Mouse (Mus musculus) spleen, adult 18-20 months (tissue): ENCODE results near the gene Zcwpw1.
"Not testable (repeated sequence)": the region's sequence is repeated elsewhere in the genome, so short reads cannot be mapped to it uniquely, and the experiment has no call there.

Experiments used
- DNase-seq, 2 experiments: peaks; one replicate each; pipeline ENCODE4 v3.0.0; 2022; ENCODE audit warnings: mixed read lengths in 2 of 2

The Zcwpw1 gene

GRCm38 (mm10) chr5:137836611-137837010, 49.0 kb downstream of the Zcwpw1 start:
- DNase-seq, result no peak

- not testable (repeated sequence) for DNase-seq
Observed at GRCm38 (mm10) chr5:137837110-137837509, 49.5 kb downstream of the Zcwpw1 start.

GRCm38 (mm10) chr5:137850313-137850712, 62.7 kb downstream of the Zcwpw1 start:
- not testable (repeated sequence) for DNase-seq

- not testable (repeated sequence) for DNase-seq
Observed at GRCm38 (mm10) chr5:137854907-137855306, 67.3 kb downstream of the Zcwpw1 start.

DNA sequence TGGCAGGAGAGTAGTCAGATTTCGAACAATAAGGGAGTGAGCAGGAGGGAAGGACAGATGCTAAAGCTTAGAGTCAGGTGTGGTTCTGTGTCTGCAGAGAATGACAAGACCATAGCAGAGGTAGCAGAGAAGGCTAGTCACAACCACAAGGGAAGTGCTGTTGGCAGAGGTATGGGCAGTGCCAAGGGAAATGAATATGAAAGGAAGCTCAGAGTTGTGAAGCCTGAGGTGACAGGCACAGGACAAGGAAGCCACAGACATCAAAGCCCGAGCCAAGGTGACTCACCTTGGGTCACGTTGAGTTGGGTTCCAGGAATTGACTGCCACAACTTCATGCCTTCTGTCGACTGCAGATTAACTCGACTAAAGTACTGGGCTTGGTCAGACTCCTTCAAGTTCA, 69.3 kb downstream of the Zcwpw1 start:
- DNase-seq, result not testable (repeated sequence)

DNA sequence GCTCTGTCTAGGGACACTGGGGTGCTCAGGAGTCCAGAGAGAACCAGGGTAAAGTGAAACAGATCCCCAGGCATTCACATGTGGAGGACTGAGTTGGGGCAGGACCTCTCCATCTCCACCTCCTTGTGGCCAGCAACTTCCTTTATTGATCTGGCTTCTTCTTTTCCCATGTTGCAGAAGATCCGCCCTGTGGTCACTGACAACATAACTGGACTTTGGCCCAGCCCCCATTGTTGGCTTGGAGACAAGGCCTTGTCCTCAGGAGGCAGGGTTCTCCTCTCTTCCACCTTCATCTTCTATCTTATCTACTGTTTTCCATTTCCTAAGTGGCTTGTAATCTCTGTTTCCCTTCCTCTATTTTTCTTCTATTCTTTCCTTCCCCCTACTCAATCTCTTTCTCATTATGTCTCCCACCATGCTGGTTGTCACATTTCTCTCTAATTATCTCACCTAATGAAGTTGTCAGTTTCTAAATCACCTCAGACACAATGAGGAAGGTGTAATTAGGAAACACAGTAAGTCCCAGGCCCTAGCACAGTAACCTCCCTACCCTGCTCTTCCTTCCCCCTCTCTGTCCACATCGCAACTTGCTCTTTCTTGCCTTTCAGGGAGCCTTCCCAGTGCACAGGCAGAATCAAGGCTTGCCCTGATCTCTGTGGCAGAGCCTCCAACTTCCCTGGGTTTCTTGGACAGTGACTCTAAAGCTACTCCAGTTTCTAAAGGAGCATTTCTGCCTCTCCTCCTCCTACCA, 70.5 kb downstream of the Zcwpw1 start, which contains the start of gene Pilrb1:
Gene Pilrb1 (minus strand): TSS at position 147 of the 751 bp plus-strand sequence.
- not testable (repeated sequence) for DNase-seq

DNA sequence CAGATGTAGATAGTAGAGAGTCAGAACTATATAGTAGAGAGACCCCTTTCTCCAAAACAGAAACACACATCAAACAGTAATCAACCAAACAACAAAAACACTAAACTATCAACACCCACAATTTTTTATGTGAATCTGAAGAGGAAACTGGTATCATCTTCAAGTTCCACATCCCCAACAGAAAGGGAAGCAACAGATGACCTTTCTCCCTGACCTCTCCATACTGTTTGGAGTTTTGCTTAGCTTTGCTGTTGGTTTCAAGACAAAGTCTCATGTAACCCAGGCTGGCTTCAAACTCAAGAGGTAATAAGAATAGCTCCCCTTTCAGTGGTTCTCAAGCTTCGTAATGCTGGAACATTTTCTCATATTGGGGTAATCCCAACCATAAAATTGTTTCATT, 76.4 kb downstream of the Zcwpw1 start:
- DNase-seq, result not testable (repeated sequence)

GRCm38 (mm10) chr5:137868600-137868999, 81.0 kb downstream of the Zcwpw1 start:
- not testable (repeated sequence) for DNase-seq

GRCm38 (mm10) chr5:137871644-137872380, 84.2 kb downstream of the Zcwpw1 start, which contains the start of gene Pilrb2:
TSS of gene Pilrb2 (minus strand) at chr5:137871815.
- not testable (repeated sequence) for DNase-seq
